Mouse (Mus musculus) monocyte, adult 5-6 weeks (primary cell): ENCODE measurements around the gene Prkci. TPM values are rescaled to one million over a fixed set of nuclear protein-coding genes. Genes with fewer than 3 reads are reported as not detected.

ENCODE experiments used
- ATAC-seq: fragments of 153-309, 156-312 bp; replicated peaks from 2 replicates; pipeline ENCODE4 v1.8.0; 2017; ENCODE audit warnings: mild to moderate bottlenecking; ENCODE audit not compliant: low TSS enrichment, insufficient number of reproducible peaks, severe bottlenecking, poor library complexity, low FRiP score
- total RNA-seq: library from RNA; stranded (forward); fragments of 200-1000, 200-491, 200-594 nt; gene quantifications from 3 replicates; pipeline ENCODE4 v1.2.3, GENCODE M21; 2017

Gene Prkci
- total RNA-seq, 1 experiment from 2014 or later = 11.1 TPM

DNA sequence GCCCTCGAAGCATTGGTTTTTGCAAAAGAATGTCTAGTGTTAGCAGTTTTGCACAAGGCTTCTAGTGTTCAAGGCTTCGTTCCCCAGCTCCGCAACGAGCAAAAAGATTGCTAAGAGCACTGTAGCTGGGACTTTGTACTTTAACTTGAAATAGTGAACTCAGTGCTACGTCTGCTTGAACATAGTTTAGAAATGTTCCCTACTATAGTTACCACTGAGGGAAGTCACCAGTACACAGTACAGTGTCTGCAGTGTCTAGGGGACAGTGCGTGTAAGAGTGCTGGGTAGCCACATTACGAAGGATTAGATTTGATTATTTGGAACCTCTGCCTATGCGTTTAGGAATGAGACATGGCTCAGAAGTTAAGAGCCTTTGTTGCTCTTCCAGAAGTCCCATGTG is 32.2 kb downstream of the Prkci start:
- ATAC-seq = no peak

DNA sequence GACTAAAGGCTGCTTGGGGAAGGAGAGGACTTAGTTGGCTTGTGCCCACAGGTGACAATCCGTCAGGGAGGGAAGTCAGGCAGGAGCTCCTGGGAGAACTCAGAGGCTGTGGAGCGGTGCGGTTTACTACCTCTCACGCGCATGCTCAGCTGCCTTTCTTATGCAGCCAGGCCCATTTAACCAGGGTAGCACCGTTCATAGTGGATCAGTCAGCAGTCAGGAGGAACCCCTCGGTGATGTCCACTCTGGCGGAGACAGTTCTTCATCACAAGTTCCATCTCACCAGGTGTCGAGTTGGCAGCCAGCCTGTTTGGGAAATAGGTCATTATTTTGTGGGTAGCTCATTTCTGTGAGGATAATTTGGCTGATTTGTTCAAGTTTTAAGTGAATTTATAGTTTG is 36.1 kb downstream of the Prkci start:
- no peak for ATAC-seq

GRCm38 (mm10) chr3:31033644-31034043 is 38.1 kb downstream of the Prkci start:
- no peak for ATAC-seq

DNA sequence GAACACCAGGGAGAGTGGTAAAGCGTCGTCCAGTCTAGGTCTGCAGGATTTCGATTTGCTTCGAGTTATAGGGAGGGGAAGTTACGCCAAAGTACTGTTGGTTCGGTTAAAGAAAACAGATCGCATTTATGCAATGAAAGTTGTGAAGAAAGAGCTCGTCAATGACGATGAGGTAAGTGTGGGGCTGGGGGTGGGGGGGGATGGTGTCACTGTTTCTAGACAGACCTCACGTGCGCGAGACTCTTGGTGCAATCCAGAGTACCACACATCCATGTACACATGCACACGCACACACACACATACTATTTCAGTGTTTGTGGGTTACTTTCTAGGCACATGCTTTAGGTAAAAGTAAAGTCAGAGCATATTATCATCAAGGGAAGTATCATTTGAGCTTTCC is 42.3 kb downstream of the Prkci start:
- no peak for ATAC-seq

DNA sequence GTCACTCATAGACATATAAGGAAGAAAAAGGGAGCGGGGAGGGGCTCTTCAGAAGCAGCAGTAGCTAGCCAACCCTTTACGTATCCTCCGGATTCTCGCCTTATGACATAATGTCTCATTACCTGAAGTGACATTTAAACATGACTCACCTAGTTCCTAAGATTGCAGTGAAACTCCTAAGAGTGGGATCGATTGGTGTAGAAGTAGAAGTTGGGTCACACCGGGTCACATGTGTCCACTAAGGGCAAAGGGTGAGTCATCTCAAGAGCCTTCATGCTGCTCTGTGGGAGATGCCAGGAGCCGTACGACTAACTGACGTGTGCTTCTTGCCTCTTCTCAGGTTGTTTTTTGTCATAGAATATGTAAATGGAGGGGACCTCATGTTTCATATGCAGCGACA is 43.1 kb downstream of the Prkci start:
- ATAC-seq = no peak

DNA sequence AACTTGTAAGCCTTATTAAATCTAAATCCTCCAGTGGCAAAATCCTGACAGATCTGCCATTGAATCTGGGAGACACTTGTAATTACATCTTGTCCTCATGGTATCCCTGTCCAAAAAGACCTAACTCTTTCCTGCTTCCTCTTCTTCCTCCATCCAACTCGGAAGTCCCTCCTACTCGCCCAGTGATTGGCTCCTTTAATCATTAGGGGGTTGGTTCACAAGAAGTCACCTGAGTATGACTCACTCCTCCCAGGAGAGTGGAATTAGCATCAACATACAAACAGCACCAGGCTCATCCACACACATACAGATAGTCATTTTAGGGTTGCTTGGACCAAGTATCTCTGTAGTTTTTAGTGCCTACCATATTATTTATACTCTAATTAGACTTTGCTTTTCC is 47.4 kb downstream of the Prkci start:
- ATAC-seq = no peak

- no peak for ATAC-seq
Measured at GRCm38 (mm10) chr3:31047263-31047662, 51.7 kb downstream of the Prkci start.

DNA sequence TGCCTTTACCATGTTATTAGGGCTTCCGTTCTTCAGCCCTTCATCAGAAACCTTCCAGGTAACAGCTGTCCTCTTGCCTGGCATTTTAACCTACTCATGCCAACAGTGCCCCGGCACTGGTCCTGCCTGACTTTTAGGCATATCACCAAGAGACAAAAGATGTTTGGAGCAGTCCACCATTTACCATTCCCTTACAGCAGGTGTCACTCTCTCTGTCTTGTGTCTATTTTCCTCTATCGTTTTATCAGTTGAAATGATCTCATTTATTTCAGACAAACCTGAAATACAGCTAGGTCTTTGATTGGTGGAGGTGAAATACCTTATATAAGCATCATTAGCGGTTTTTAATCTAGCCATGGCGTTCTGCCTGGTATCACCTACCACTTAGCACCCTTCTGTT is 53.5 kb downstream of the Prkci start:
- no peak for ATAC-seq

DNA sequence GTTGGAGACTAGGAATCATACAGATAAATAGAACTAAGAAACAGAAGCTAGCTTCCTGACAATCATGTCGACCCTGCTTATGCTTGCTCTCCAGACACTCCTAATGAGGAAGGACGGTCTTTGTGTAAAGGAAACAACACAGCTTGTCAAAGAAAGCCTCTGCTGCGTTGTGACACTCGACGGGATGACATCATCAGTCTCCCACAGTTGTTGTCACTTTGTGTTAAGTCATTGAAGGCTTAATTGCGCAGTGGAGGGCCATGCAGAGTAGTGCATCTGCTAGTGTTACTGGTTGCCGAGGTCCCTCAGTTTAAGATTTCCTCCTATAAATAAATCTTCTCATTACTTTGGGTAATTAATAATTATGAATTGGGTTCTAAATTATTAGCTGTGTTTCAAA is 54.8 kb downstream of the Prkci start:
- ATAC-seq = no peak

GRCm38 (mm10) chr3:31051730-31052129 is 56.2 kb downstream of the Prkci start:
- no peak for ATAC-seq

DNA sequence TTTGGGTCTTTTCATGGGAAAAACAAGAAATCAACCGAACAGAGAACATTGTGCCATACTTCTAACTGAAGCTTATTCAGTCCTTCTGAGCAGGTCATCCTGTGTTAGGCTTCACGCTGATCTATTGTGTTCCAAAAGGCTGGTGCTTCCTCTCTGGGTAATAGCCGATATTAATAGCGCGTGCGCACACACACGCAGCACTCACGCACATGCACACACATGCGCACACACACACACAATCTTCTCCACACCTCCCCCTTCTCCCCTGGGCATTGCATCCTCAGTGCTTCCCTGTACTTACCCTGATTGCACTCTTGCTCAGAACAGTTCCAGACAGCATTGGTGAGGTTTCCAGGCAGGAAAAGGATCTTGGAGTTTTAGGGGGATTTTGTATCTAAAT is 57.6 kb downstream of the Prkci start:
- ATAC-seq = no peak

- no peak for ATAC-seq
Measured at GRCm38 (mm10) chr3:31054888-31055287, 59.3 kb downstream of the Prkci start.

GRCm38 (mm10) chr3:31056047-31056650 is 60.6 kb downstream of the Prkci start:
- no peak for ATAC-seq

DNA sequence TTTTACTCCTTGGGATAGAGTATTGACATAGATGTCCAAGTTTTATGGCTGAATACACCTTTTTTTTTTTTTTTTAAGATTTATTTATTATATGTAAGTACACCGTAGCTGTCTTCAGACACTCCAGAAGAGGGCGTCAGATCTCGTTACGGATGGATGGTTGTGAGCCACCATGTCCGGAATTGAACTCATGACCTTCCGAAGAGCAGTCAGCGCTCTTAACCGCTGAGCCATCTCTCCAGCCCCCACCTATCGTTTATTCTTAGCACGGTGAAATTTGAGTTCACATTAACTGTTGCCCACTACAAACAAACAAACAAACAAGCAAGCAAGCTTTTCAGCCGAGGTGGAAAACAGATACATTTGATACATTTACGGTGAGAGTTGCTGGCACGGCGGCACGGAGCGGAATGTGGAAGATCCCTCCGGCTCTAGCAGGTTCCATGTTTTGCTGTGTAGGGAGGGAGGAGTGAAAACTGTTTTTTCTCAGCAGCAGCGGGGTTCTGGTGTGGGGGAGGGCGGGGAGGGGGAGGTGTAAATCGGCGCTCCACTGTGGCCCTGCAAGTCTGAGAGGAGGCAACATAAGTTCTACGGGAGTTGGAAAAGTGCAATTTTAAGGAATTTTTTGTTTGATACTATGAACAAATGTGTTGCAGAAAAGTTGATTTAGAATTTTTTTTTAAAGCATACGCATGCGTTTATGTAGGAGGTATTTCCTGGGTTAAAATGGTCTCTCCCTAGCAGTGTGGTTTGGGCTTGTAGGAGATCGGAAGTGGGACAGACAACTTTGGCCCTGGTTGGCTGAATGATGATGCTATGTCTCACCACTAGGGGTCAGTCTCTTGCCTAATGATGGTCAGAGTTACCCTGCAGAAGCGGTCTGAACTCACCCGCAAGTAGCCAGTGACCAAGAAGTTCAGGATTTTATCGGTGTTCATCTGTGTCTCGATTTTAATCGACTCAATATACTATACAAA is 61.4 kb downstream of the Prkci start:
- peak; percentile 85 for ATAC-seq

GRCm38 (mm10) chr3:31060745-31061102 is 65.2 kb downstream of the Prkci start:
- ATAC-seq = no peak

- ATAC-seq = peak; percentile 52
Measured at GRCm38 (mm10) chr3:31061103-31061785, 65.7 kb downstream of the Prkci start.

GRCm38 (mm10) chr3:31061786-31062120 is 66.2 kb downstream of the Prkci start:
- no peak for ATAC-seq

DNA sequence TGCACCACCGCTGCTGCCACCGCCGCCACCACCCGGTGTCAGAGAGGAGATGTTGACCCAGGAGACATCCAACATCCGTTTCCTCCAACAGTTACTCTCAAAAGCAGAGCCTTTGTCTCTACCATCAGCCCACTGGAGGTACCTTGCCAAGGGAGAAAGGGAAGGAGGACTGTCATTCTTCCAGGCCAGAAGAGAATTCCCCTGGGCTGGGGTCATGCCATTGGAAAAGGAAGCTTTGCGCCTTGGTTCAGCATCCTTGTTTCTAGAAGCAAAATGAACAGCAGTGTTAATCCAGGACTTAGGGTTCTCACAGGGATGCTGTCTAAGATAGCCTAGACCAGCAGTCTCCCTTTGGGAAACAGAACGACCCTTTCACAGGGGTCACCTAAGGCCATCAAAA is 66.8 kb downstream of the Prkci start:
- ATAC-seq = no peak

DNA sequence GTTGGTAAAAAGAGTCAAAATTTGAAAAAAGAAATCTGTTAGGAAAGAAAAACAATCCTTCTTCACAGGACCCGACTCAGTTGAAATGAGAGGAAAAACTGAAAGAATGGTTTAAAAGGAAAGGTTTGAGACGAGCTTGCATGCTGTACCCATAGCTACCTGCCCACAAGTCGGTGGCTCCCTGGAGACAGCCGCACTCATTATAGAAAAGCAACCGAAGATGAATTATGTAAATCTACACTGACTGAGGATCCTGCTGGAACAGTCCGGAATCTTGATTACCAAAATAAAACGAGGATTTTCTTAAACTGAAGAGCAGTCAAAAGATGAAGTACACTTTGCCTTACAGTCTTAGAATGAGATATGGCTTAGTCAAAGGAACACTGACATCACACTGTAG is 72.9 kb downstream of the Prkci start:
- no peak for ATAC-seq

GRCm38 (mm10) chr3:31071804-31072203 is 76.3 kb downstream of the Prkci start:
- no peak for ATAC-seq
